Mouse (Mus musculus) olfactory bulb, adult 2 months (tissue): ENCODE measurements at regions not wholly inside any gene's neighbourhood (a gene's known extent, or its start where the extent isn't known, plus 50 kb on each side); places are given as distances from the start of the nearest gene placed in this dataset.

ENCODE experiments used
- CTCF ChIP-seq: fragments of 200-500 bp; IDR thresholded peaks from 2 replicates; pipeline ENCODE4 v1.5.1; 2012; ENCODE audit warnings: low read depth, mild to moderate bottlenecking, low read length, moderate library complexity; ENCODE audit not compliant: insufficient read depth
- POLR2A ChIP-seq: fragments of 200-500 bp; IDR thresholded peaks from 2 replicates; pipeline ENCODE4 v1.6.1; 2012; ENCODE audit warnings: mild to moderate bottlenecking, low read depth, low read length, moderate library complexity; ENCODE audit not compliant: insufficient read depth

DNA sequence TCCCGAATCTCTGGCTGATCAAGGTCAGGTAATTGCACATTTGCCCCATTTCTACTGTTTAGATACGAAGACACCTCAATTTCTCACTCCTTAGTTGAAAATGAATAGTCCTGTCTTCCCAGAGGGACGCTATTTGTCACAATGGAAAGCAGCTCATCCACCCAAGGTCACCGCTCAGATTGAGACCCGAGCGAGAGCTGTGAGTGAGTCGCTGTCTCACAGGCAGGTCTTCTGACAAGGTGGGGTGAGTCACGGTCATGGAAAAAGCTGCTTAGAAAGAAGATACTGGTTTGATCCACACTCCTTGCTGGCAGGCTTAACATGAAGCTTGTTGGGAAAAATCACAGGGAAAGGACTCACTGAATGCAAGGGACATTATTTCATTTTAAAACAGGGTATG is 171.9 kb upstream of the Tgfbr2 start:
- TF ChIP-seq POLR2A, result no peak
- no peak for TF ChIP-seq CTCF
